Mouse (Mus musculus) left cerebral cortex, postnatal 14 days (tissue): ENCODE results near the gene Csf3r. TPM values are rescaled to one million over a fixed set of nuclear protein-coding genes. Genes with fewer than 3 reads are reported as not detected.

Experiments
- total RNA-seq, 2 experiments: library from RNA; stranded (reverse); gene quantifications; 2 replicates each; pipeline ENCODE4 v1.2.3; 2021

Gene Csf3r
- total RNA-seq, 2 experiments from 2014 or later: 3.3 to 3.7 TPM

Other genes with a start within 250 kb of the Csf3r start
- 10 to 100 TPM; 40.7 to 48.7 TPM for gene Mrps15, start 22.4 kb downstream of the Csf3r start, total RNA-seq
- 10 to 100 TPM; 49.7 to 55.3 TPM for gene Oscp1, start 34.0 kb downstream of the Csf3r start, total RNA-seq
- gene Lsm10, start 72.1 kb downstream of the Csf3r start, total RNA-seq: 10 to 100 TPM; 14.7 to 15.4 TPM
- 10 to 100 TPM; 26.5 to 28.8 TPM for gene Stk40, start 79.4 kb downstream of the Csf3r start, total RNA-seq
- 1 to 10 TPM; 6.5 to 7.0 TPM for gene Eva1b, start 123.2 kb downstream of the Csf3r start, total RNA-seq
- 1 to 10 TPM in 1 of 2 experiments, under 1 TPM in 1; 0.79 to 1.0 TPM for gene Sh3d21, start 138.9 kb downstream of the Csf3r start, total RNA-seq
- gene Thrap3, start 178.2 kb downstream of the Csf3r start, total RNA-seq: 100 to 1,000 TPM; 129 to 147 TPM
- 100 to 1,000 TPM; 241 to 264 TPM for gene Map7d1, start 231.8 kb downstream of the Csf3r start, total RNA-seq
- 10 to 100 TPM; 82.0 to 85.4 TPM for gene Trappc3, start 237.8 kb downstream of the Csf3r start, total RNA-seq